Mouse (Mus musculus) brain, embryonic 14.5 days (tissue): ENCODE data around the gene Anapc16. TPM values are rescaled to one million over a fixed set of nuclear protein-coding genes. Genes with fewer than 3 reads are reported as not detected.
"Not testable (repeated sequence)": the region's sequence is repeated elsewhere in the genome, so short reads cannot be mapped to it uniquely, and the experiment has no call there.

Source experiments
- DNase-seq: peaks from one replicate; pipeline ENCODE4 v3.0.0-alpha.2; 2011; ENCODE audit warnings: low read depth
- CTCF ChIP-seq: fragments of 200-500 bp; IDR thresholded peaks from 2 replicates; pipeline ENCODE4 v1.5.1; 2012; ENCODE audit warnings: inconsistent platforms, mild to moderate bottlenecking, moderate library complexity, borderline replicate concordance; ENCODE audit not compliant: insufficient read depth, insufficient read length; ENCODE audit errors: extremely low read depth
- POLR2A ChIP-seq: fragments of 200-500 bp; IDR thresholded peaks from 2 replicates; pipeline ENCODE4 v1.6.1; 2012; ENCODE audit warnings: mild to moderate bottlenecking, inconsistent platforms, borderline replicate concordance; ENCODE audit not compliant: poor library complexity, insufficient read depth, insufficient read length, severe bottlenecking; ENCODE audit errors: extremely low read depth
- polyA plus RNA-seq: library from polyadenylated mRNA; depleted of rRNA; stranded (reverse); fragments of >200 nt; gene quantifications from 2 replicates; pipeline ENCODE4 v1.2.3, GENCODE M21; 2012

Anapc16 gene
- polyA plus RNA-seq, 1 experiment: 85.9 TPM

DNA sequence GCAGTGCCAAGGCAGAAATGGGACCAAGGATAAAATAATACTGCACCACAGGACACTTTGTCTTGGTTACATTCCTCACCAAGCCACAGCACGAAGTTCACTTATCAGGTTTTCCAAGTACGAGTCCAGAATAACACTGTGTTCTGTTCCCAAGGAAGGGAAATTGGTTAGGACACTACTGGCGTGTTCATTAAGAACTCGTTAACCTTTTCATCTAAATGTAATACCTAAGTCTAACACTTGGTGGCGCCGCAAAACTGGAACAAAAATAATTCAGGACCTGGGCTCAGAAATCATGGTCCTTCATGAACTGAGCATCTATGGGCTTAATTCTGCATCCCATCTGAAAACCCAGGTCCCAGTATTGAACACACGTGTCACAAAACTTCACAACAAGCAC lies 5.3 kb downstream of the Anapc16 start:
- TF ChIP-seq POLR2A: no peak
- peak; percentile 52; the same call in 1 of the 2 replicates for TF ChIP-seq CTCF
- DNase-seq: peak; percentile 81

DNA sequence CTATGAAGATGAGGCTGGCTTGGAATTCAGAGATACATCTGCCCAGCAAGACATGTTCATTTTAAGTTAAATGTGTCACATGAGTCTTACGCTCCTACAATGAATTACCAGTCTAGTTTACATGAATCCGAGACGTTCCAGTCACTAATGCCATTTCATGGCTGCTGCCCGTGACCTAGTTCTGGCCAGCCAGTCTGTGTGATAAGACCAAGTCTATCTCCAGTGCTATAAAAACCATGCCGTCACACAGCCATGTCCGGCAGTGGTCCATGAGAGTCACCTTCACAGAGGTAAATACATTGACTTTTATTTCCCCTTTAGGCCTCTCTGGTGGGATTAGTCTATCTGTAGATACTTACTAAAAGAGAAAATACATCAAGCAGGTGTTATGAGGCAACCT lies 7.0 kb downstream of the Anapc16 start:
- DNase-seq: no peak
- no peak for TF ChIP-seq CTCF
- TF ChIP-seq POLR2A: no peak

DNA sequence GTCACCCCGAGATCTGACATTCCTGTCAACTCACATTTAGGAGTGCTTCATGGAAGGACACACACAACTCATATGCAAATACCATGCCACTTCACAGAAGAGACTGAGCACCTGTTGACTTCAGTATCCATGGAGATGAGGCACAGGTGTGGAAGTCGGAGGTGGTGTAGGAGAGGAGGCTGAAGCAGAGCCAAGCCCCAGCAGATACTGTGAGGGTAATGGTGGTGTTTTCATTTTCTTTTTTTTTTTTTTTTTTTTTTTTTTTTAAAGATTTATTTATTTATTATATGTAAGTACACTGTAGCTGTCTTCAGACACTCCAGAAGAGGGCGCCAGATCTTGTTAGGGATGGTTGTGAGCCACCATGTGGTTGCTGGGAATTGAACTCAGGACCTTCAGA lies 9.1 kb downstream of the Anapc16 start:
- not testable (repeated sequence) for DNase-seq

DNA sequence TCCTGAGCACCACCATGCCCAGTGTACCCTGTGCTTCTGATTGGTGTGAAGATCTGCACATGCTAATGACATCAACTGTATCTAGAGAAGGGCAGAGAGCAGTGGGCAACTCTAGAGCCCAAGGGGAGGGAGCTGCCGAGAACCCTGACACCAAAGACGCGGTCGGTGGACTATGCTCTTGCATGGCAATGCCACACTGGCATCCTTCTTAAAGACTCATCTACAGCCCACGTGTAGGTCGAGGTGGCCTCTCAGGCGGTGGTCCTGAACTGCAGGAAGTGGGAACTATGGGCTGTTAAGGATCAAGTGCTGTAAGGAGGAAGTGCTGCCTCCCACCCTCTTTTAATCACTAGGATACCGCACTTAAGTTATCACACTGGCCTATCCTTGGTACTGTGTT lies 10.9 kb downstream of the Anapc16 start:
- no peak for DNase-seq
- TF ChIP-seq CTCF: no peak
- TF ChIP-seq POLR2A: no peak

DNA sequence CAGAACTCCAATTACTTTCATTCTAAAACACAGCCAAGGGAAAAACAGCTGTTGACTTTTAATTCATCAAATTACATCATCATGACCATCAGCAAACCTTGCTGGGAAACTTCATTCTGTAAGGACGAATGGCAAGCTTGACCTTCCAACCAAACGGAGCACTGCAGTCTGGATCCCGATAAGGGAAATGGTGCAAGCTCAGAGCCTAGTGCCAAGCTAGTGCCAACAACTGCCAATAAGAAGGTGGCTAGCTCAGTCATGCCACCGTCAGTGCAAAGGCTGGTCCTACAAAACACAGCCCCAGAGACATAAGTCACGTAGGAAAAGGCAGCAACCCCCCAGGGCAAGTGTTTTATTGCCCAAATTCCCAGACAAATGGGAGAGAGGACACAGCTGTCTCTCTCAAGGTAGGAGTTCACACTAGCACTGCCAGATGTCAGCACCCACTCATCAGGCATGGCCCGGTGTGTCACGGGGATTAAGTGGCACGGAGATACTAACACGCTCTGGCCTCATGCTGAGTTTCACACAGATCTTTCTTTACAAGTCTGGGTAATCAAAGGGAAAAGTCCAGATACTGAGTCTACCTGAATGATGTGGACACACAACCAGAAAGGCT lies 11.6 kb downstream of the Anapc16 start:
- TF ChIP-seq CTCF (no peak), POLR2A (no peak)
- no peak for DNase-seq

GRCm38 (mm10) chr10:59990393-59990792 lies 12.5 kb downstream of the Anapc16 start:
- DNase-seq: no peak
- TF ChIP-seq CTCF (no peak), POLR2A (no peak)

GRCm38 (mm10) chr10:59988036-59988435 lies 14.9 kb downstream of the Anapc16 start:
- TF ChIP-seq POLR2A: no peak
- no peak for TF ChIP-seq CTCF
- DNase-seq: no peak

DNA sequence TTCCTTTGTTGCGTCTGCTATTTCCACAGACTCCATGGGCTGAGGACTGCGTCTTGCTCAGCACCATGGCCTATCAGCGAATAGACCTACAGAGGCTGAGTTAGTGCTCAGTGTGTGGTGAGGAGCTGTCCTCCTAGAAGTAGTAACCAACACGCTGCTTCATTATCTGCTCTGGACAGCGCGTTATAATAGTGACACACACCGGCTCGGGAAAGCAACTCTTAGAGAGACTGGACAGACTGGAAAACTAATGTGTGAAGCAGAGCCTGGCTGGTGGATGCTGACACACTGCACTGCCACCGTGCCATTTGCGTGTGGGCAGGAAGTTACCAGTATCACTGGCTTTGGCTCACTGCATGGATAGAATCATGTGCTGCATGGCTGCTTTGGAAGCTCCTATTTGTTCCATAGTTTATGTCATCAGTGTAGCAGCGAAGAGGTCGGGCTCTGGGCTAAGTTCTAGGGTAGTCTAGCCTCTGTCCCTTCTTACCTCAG lies 20.5 kb downstream of the Anapc16 start:
- no peak for DNase-seq
- no peak for TF ChIP-seq CTCF
- no peak for TF ChIP-seq POLR2A

DNA sequence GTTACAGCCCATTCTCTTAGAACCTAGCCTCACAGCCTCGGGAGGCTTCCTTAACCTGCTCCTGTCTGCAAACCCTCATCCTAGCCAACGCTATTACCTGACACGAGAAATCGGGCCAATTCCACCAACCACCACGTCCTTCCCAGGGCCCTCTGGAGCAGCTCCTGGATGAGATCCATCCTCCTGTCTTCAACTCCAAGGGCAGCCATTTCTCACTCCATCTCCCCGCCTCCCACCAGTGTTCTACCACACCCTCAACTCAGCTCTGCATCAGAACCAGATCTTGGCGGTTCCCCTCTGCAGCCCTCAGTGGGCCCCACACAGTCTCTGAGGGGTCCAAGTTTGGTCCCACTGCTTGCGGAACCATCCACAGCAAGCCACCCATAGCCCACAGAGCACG lies 21.1 kb downstream of the Anapc16 start:
- TF ChIP-seq POLR2A (no peak), CTCF (no peak)
- DNase-seq: no peak

- no peak for TF ChIP-seq POLR2A
- no peak for TF ChIP-seq CTCF
- no peak for DNase-seq
These were observed 21.6 kb downstream of the Anapc16 start for GRCm38 (mm10) chr10:59981336-59981735.

GRCm38 (mm10) chr10:59980815-59981244 lies 22.1 kb downstream of the Anapc16 start:
- no peak for DNase-seq
- TF ChIP-seq CTCF (no peak), POLR2A (no peak)

DNA sequence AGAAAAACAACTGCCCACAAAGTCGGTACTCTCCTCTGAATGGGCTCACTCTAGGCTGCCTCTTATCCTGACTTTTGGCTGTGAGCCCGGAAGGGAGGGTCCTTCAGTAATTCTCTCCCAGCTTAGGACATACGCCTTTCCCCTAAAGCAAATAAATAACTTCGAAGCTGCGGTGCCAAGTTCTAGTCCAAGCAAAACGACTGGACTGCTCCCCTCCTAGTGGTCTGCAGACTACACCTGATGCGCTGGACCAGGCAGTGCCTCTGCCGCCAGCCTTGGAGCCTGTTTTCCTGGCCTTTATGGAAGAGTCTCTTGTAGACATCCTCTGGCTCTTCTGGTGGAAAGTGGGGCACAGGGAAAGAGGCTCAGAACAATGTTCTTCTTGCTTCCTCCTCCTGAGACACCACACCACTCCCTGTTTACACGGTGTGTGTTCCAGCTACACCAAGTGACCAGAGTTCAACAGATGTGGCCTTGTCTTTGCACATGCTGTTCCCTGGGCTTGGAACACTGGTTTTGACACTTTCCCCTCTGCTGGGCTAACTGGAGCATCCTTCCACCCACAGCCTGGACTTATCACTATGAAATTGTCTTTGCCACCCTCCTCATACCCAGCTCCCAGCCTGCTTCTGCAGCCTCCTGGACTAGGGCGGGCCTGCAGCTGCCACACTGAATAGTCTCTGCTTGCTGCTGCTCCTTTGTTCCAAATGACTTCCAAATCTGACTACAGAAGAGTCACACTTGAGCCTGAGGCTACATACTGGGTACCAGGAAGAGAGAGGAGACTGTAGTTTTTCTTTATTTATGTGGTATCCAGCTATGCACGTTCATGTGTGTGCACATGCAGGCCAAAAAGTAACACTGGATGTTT lies 23.8 kb downstream of the Anapc16 start:
- TF ChIP-seq CTCF: no peak
- peak; percentile 90 for DNase-seq
